Mouse (Mus musculus): ENCODE measurements around the gene Asap2.

Asap2 gene

GRCm38 (mm10) chr12:21305741-21306140 lies 315.5 kb downstream of the Asap2 start:
- in situ Hi-C loops (cut with MboI, MseI) = no loop called here

- in situ Hi-C loops (cut with MboI, MseI) = no loop called here
Observed at GRCm38 (mm10) chr12:21306721-21307120, 316.5 kb downstream of the Asap2 start.

- in situ Hi-C loops (cut with MboI, MseI) = no loop called here
Observed at GRCm38 (mm10) chr12:21312201-21312600, 321.9 kb downstream of the Asap2 start.

DNA sequence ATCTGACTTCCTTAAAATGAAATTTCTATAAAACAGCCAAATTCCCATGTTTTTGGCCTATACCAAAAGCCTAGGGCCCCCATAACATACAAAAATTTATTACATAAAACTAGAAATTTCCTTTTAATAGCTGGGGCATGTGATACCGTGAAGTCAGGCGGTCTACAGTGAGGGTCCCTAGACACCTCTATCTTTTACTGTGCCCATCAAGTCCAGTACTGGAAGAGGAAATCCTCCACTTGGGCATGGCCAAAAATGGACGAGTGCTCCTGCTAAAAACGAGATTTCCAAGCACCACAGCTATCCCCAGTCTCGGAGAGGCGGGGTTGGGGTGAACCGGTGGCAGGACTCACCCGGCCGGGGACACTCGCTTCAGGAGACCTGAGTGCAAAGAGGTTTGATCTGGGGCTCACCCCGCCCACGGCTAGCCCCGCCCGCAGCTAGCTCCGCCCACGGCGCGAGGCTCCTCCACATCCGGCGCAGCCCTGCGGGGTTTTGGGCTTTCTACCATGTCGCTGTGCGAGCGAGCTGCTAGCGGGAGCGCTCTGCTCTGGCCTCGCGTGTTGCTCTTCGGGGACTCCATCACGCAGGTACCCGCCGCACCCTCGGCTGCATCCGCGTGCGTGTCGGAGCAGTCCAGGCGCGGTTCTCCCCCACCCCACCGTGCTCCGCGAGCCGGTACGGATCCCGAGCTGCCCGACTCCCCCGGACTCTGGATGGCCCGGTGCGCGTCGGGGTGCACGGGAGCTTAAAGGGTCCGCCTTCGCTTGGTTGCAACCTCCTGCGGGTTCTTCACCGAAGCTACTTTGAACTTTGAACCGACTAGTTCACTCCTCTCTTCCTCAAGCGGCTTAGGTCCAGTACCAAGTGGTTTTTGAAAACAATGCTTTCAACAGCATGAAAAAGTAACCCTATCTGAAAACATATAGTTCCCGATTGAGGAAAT lies 325.9 kb downstream of the Asap2 start, which contains the start of gene Iah1:
Gene Iah1, plus strand, starts transcription at position 467 of the 946 bp plus-strand sequence.
- in situ Hi-C loops (cut with MboI, MseI) = no loop called here

GRCm38 (mm10) chr12:21316869-21317265 lies 326.6 kb downstream of the Asap2 start:
- in situ Hi-C loops (cut with MboI, MseI) = no loop called here

DNA sequence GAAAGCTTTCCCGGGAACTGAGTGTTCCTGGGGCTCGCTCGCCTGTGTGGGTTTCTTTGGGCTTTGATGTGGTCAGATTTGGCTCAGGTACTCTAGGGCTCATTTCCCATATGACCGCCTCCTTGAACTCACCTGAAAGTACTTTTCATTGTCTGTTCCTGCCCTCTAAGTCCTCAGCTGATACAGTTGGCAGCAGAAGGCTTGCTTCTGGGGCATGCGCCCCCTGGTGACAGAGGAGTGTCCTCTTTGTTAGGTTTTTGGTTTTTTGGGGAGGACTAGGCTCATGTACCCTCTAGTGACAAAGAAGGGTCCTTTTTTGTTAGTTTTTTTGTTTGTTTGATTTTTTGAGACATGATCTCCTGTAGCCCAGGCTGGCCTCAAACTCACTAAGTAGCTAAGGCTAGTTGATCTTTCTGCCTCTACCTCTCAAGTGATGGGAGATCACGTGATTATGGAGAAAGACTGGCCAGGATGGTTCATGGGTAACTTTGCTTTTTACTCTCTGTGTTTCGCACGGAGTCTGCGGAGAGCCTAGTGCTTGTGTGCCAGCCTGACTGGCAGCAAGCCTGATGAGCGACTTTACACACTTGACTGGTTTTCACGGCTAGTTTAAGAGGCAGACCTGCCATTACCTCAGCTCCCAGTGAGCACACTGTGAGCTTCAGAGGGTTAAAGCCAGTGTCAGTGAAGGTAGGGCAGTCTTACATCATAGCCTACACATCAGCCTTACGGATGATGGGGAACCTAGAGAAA lies 328.1 kb downstream of the Asap2 start:
- in situ Hi-C loops (cut with MboI, MseI) = no loop called here

Measured in regulatory T cell (primary cell).